Mouse (Mus musculus) urinary bladder, postnatal 4 days (tissue): ENCODE data around the gene Phyhd1.

Experiments
- DNase-seq, 2 experiments: peaks; one replicate each; pipeline ENCODE4 v3.0.0; 2021 to 2022; ENCODE audit warnings: low spot score in 2 of 2

Gene Phyhd1

DNA sequence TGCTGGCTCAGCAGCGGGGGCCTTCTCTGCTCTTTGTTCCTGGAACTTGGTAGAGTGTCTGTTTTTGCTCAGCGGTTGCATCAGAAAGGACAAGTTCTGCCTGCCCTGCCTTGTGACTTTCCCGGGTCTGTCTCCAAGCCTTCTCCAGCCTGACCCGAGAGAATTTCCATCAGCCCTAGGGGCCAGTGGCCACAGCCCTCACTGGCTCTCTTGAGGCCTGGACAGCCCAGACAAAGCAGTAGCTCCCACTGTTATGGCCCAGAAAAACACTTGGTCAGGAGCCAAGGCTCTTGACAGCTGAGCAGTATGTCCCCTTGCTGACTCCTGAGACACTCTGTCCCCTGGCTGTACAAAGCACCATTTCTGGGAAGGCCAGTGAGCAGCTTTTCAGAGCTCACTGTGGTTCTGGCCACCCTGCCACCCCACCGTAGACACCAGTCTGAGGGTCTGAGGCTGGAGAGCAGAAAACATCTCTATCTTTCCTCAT is at the start of gene Phyhd1:
Gene Phyhd1, plus strand, starts transcription at position 437 of the 487 bp plus-strand sequence.
- peak in 1 of 2 experiments; percentile 61 for DNase-seq

DNA sequence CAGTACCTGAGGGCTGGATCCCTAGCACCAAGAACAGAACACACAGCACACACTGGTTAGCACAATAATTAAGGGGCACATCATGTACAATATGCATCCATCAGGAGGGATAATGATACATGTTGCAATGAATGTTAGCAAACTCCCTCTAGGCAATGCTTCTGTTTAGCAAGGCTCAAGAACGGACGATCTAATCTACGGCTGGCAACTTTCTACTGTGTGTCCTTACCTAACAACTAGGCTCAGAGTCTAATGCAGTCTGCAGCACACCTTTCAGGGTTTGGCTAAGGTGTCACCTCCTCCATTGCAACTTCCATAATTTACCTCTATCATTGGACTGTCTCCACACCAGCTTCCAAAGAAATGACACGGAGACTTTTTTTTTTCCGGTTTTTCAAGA is 49.7 kb upstream of the Phyhd1 start:
- no peak for DNase-seq

DNA sequence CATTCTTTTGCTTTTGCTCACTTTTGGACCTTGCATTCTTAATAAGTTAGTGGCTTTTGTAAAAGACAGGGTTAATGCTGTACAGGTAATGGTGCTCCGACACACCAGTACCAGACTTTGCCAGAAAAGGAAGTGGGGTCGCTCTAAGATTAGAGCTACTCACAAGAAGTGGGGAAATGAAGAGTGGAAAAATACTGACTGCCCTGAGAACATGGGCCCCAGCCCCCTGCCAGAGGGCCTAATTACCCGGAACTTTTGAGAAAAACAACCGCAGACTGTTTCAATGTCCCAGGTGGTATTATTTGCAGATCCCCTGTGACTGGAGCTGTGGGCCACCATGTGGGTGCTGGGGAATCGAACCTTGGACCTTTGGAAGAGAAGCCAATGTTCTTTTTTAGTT is 30.4 kb upstream of the Phyhd1 start:
- DNase-seq: no peak

DNA sequence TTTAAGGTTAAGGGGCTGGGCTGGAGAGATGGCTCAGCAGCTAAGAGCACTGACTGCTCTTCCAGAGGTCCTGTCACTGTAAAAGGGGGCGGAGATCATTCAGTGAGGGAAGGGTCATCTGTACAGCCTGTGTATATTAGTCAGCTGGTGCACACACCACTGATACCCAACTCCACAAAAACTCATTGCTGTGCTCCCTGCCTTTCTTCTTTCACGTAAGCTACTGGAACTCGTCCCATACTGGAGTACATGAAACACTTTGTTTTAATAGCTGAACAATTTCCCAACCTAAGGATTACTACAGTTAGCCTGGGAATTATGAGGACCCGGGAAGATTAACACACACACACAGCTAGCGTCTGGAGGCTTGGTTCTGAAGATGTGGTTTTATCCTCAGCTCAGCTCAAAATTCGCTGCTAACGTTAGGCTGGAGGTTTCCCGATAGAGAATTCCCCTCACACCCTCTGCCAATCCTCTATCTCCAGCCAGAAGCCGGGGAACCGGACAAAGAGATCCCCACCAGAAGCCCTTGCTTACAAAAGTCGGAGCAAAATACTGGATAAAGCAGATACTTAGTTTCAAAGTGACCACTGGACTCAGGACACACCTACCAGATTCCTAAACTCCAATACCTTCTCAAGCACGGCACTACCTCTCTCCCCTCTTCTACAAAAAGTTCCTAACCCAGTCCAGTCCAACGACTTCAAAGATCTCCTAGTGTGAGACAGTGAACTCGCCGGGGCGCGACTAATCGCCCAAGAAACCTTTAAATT is 29.4 kb upstream of the Phyhd1 start:
- DNase-seq: no peak

DNA sequence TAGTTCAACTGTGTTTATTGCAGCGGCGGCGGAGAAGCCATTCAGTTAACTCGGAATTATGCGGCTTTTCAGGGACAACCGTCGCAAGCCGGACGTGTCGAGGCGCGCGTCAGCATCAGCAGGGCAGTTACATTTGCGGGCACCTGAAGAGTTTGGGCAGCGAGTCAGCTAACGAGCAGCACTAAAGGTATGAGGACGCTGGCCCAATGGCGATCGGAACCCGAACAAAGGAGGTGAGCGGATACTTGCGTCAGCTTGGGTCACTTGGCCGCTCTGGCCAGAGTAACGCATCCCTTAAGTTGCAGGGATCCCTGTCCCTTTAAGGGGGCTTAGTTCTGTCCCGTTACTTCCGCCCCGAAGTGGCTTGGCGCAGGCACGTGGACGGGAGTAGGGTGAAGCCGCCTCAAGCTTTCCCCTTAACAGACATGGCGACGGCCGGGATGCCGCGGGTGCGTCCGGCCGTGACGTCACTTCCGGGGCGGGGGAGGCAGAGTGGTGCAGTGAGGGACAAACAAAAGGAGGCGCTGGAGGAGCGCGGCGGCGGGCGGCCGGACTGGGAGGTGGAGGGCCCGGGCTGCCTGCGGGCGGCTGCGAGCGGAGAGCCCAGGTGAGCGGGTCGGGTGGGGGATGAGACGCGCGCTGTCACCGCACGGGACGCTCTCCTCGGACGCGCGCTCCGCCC is 28.7 kb upstream of the Phyhd1 start, which contains the start of gene Lrrc8a:
Gene Lrrc8a, plus strand, starts transcription at position 517 of the 682 bp plus-strand sequence.
- DNase-seq: peak; percentile 100

DNA sequence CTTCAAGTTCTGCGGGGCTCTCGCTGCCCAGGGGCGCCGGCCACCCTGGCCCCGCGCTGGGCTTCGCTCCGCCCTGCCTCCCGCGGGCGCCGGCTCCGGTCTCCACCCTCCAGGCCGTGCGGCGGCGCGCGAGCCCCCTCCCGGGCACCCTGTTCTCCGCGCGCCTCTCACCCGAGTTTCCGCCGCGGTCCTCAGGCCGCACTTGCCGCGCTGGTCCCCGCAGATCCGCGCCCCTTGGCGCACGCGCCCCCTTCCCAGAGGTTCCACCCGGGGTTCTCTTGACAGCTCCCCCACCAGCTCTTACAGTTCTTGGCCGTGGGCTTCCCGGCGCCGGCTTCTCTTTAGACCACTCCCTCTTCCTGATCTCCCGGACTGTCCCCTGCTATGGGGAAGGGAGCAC is 28.1 kb upstream of the Phyhd1 start:
- peak; percentile 68 to 73 for DNase-seq

DNA sequence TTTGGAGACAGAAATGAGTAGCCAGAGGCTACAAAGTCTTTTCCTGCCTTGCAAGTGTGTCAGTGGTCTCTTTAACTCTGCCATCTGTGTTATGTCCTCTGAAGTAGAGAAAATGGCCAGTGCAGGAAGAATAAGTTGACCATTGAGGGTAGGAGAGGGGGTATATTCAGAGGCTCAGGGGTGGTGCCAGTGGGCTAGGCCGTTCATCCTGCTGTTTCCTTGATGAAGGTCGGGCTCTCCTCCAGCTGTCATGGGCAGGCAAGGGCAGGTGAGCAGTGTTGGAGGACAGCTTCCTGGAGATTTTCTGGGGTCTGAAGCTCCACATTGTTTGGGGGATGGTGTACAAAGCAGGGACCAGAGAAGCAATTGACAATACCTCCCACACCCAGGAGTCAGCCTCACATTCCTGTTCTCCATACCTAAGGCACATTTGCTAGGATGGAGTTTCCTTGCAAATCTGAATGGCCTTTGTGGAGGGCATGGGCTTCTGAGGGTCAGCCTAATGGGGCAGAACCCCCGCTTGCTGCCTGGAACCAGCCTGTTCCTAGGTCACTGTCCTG is 27.0 kb upstream of the Phyhd1 start:
- DNase-seq: no peak

DNA sequence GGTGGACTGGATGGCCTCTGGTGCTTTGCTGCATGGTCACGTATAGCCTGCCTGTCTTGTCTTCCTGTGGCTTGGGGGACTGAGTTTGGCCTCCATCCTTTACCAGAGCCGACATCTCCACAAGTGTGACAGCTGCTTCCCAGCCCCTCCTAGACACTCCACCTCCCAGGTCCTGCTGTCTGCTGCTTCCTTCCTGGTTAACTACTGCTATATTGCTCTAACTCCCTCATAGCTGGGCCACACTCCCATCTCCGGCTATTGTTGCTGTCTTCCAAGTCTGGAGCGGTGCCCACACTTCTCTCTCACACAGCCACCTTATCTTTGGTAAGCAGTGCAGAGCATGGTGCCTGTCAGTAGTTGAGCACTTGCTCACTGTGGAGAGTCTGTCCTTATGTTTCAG is 26.2 kb upstream of the Phyhd1 start:
- no peak for DNase-seq

DNA sequence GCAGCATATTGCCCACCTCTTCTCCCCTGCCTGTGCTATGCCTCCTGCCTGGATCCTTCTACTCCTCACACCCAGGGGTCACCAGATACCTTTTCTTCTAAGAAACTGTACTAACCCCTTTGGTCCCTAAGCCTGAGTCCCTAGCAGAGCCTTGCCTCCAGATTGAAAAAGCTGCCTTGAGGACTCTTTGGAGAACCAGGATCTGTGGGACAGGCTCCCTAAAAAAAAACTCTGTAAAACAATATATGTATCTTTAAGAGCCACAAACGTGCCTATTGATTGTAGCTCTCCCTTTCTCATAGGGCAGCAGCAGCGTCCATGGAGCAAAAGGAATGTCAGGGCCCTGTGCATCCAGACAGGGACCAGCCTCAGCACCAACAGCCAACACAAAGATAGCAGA is 25.7 kb upstream of the Phyhd1 start, which contains the start of gene Gm28035:
Gene Gm28035, plus strand, starts transcription at position 301 of the 400 bp plus-strand sequence.
- DNase-seq: no peak

DNA sequence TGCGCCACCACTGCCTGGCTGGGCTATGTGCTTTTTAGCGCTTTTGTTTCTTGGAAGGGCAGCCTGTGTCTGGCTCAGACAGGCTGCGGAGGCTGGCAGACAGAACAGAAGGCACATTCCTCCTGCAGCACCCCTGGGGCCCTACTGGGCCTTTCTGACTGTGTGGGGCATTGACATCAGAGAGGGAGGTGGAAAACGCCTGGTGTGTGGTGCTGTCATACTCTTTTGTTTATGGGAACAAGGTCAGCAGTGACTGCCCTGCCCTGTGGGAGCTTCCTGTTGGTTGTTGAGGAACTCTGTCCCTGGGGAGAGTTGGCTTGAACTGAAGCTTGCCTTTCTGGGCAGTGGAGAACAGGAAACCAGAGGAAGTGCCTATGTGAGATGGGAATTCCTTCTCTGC is 23.5 kb upstream of the Phyhd1 start:
- no peak for DNase-seq

DNA sequence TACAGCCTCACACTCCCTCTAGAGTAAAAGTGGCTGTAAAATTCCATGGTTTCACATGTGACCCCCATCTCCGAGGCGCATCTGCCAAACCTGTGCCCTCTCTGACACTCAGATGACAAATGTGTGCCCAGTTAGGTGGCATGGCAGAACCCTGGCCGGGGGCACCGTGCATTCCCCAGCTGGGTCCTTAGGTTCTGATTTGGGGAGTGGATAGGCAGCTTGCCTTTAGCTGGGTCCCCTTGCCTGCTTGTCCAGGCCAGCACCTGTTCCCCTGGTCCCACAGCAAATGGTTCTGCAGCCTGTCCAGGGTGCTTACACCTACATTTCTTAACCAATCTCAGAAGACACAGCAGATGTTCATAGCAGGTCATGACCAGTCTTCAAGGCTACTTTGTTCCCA is 22.6 kb upstream of the Phyhd1 start:
- no peak for DNase-seq

DNA sequence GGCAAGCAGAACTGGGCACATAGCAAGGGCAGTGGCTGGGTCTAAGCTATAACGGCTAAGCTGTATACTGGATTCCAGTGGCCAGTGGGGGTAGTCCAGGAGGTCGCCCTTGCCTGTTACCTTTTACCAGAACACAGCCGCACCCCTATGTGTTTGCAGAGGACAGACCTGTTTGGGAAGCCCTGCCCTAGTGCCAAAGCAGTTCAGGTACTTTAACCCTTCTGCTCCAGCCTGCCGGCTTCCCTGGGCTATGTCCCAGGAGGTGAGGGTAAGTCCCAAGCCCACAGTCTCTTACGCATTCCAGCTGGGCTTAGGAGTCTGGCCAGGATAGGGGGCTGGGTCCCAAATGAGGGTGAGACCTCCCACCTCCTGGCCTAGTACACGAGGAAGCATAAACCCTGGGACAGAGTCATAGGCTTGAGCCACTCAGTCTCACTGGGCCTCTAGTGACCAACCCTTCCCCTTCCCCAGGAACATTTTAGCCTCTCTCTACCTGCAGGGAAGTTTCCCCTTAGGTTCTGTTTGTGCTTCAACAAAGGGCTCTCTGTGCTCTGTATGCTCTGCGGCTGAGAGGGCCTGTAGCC is 21.3 kb upstream of the Phyhd1 start:
- DNase-seq: no peak

DNA sequence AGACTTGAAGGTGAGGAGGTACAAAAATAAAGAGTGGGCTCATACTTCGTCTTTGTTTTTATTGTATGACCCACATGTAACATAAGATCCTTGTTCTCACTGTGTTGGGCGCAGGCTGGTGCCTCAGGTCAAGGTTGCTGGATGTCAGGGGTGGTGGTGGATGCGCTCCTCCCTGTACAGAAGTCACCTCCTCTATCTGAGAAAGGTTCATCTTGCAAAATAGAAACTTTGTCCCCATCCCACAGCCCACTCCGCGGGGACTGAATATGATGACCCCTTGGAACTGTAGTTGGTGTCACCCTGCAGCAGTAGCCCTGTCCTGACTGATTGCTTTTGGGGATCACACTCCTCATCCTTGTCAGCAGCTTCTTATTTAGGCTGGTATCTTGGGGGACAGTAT is 19.0 kb upstream of the Phyhd1 start:
- no peak for DNase-seq

DNA sequence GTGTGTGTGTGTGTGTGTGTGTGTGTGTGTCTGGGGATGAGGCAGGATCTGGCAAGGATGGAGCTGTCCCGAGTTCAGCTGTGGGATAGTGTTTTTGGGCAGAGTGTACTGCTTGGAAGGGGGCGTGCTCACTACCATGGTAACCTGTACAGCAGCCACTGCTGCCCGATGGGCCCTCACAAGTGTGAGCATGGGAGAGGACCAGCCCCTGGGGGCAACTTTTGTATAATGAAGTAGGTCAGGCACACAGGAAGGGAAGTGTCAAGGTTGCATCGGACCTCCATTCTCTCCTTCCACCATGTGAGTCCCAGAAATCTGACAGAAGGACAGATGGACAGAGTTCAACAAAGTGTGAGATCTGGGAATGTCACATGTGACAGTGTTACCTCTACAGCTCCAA is 18.3 kb upstream of the Phyhd1 start:
- DNase-seq: no peak

DNA sequence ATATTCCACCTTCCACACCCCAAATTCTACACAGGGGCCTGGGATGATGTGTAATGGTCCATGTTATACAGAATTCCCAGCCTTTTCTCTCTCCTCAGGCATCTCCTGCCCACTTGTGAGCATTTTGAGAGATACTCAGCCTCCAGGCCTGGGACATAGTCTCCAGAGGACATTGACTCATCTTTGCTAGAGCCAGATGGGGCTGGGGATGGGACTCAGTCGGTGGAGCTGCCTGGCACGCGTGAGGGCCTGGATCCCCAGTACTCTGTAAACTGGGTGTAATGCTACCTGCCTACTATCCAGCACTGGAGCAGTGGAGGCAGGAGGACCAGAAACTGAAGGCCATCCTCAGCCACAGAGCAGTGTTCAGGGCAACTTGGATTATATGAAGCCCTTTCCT is 16.8 kb upstream of the Phyhd1 start:
- no peak for DNase-seq

DNA sequence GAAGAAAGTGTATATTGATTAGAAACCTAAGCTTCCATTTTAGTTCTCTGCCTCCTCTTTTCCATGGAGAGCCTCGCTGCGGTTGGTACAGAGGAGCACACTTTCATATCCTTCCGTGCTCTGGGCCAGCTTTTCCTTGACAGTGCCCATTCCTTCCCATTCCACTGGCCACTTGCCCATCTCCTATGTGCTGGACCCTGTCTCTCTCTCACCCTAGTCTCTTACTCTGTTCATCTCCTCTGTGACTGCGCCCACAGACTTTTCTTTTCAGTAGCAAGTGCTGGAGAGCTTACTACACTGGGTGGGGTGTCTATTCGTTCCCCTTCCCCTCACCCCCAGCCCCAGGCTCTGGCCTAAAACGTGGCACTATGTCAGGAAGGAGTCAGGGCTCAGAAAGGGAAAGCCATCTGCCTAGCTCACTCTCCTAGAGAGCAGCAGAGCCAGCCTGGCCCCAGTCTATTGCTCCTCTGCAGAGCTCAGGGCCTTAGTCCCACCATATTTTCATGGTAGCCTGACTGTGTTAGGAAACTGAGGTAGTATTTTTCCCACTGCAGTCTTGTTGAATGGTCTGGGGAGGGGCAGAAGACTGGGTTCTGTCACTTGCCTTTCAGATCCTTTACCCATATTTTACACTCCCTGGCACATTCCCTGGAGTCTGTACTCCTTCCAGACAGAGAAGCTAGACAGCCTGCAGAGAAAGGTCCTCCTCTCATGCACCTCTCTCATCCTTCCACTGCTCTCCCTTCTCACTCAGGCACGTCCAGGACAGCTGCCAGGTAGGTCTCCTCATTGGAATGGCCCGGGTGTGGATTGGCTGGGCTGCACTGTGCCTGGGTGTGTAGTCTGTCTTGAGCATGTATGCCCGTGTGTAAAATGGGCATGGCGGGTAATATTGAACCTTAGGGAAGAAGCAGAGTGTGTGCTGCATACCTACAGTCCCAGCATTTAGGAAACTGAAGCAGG is 15.6 kb upstream of the Phyhd1 start:
- DNase-seq: no peak

DNA sequence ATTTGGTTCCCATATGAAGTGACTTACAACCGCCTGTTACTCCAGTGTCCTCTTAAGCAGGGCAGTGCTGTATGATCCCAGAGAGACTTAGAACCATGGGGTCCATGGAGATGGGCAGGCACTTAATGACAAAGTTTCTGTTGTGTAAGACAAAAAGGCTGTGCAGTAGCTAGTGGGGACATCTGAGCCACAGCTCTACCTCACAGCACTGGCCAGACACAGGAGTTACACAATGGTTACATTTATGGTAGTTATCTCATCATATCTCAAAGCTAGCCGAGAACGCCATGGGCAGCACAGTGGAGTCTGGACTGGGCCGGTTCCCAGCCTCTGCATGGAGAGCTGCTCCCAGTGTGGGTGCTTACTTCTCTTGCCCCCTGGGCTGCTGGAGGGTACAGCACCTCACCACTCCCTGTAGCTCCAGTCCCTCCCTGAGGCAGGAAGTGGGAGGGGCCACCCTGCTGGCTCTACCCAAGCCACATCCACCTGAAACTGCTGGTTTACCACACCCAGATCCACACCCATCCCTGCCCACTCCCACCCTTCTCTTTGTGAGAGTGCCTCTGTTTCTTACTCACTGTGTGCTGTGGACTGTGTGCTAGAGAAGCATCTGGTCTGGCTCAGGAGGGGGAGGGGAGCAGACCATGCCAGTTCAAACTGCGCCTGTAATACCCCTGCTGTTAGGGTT is 14.4 kb upstream of the Phyhd1 start:
- peak in 1 of 2 experiments; percentile 42 for DNase-seq

DNA sequence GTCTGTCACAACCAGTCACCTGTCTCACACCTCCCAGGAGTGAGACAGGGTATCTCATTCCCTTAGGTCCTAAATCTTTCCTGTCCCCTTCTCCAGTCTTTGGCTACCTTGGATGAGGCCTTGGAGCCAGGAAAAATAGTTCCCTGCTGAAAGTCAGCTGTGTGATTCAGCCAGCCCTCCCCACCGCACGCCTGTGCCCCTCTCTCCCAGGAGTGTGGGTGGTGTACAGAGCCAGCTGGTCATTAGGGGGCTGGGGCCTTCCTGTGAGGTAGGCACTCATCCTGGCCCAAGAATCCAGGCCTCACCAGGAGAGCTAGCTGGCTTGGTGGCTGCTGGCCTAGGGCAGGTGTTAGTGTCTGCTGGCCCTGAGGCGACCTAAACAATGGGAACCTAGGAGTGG is 13.5 kb upstream of the Phyhd1 start:
- no peak for DNase-seq

DNA sequence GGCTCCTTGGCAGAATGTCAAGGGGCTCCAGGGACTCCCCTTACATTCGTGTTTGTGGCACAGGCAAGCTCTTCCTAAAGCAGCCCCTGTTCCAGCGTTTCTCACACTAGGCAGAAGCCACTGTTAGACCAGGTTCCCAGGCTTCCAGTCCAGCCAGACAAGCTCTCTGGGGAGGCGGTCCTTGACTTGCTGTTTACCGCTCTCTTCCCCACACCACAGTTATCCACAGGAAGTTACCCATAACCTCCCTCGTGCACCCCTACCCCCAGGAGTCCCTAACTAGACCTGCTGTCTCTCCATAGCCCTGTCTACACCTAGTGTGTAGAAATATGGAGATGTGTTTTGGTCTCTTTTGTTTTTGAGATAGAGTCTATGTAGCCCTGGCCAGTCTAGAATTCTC is 12.2 kb upstream of the Phyhd1 start:
- no peak for DNase-seq

DNA sequence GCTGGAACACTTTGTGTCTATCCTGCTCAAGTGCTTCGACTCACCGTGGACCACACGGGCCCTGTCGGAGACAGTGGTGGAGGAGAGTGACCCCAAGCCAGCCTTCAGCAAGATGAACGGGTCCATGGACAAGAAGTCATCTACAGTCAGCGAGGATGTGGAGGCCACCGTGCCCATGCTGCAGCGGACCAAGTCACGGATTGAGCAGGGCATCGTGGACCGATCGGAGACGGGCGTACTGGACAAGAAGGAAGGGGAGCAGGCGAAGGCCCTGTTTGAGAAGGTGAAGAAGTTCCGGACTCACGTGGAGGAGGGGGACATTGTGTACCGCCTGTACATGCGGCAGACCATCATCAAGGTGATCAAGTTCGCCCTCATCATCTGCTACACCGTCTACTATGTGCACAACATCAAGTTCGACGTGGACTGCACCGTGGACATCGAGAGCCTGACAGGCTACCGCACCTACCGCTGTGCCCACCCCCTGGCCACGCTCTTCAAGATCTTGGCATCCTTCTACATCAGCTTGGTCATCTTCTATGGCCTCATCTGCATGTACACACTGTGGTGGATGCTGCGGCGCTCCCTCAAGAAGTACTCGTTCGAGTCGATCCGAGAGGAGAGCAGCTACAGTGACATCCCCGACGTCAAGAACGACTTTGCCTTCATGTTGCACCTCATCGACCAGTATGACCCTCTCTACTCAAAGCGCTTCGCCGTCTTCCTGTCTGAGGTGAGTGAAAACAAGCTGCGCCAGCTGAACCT is 10.2 kb upstream of the Phyhd1 start:
- no peak for DNase-seq
